Mouse (Mus musculus) C2C12 (cell line): ENCODE measurements around the gene Apol9a.

Experiments
- CTCF ChIP-seq: IDR thresholded peaks from one replicate; pipeline ENCODE4 v1.5.1; 2011; ENCODE audit not compliant: control insufficient read depth, insufficient read depth, insufficient read length
- MYOG ChIP-seq: IDR thresholded peaks from one replicate; pipeline ENCODE4 v1.6.1; 2011; ENCODE audit not compliant: control insufficient read depth, insufficient read length; ENCODE audit errors: extremely low read depth
- USF1 ChIP-seq: IDR thresholded peaks from one replicate; pipeline ENCODE4 v1.6.1; 2011; ENCODE audit warnings: low read depth, mild to moderate bottlenecking, control low read depth, moderate library complexity

GRCm38 (mm10) chr15:77363578-77363977 is 47.4 kb downstream of the Apol9a start:
- TF ChIP-seq CTCF (no peak), USF1 (no peak), MYOG (no peak)
